Mouse (Mus musculus) heart, adult 9 months (tissue): ENCODE results near the gene Slc9a7.

ENCODE experiments used
- DNase-seq, 2 experiments: peaks; one replicate each; pipeline ENCODE4 v3.0.0; 2022; ENCODE audit warnings: low spot score in 2 of 2

Gene Slc9a7

GRCm38 (mm10) chrX:20160301-20160700 lies 131.3 kb downstream of the Slc9a7 start:
- peak in 1 of 2 experiments; percentile 17 for DNase-seq

GRCm38 (mm10) chrX:20157519-20157918 lies 134.1 kb downstream of the Slc9a7 start:
- DNase-seq: no peak

GRCm38 (mm10) chrX:20129466-20129865 lies 162.1 kb downstream of the Slc9a7 start:
- peak; percentile 30 to 42 for DNase-seq

GRCm38 (mm10) chrX:20128951-20129350 lies 162.7 kb downstream of the Slc9a7 start:
- DNase-seq: no peak

GRCm38 (mm10) chrX:20125481-20125880 lies 166.1 kb downstream of the Slc9a7 start:
- DNase-seq: no peak

GRCm38 (mm10) chrX:20117717-20118116 lies 173.9 kb downstream of the Slc9a7 start:
- DNase-seq: no peak

GRCm38 (mm10) chrX:20070196-20070595 lies 221.4 kb downstream of the Slc9a7 start:
- DNase-seq: peak; percentile 30 to 67

GRCm38 (mm10) chrX:20066636-20067035 lies 225.0 kb downstream of the Slc9a7 start:
- DNase-seq: peak; percentile 27 to 43

- DNase-seq: peak in 1 of 2 experiments; percentile 12
Observed at GRCm38 (mm10) chrX:20061764-20062480, 229.7 kb downstream of the Slc9a7 start.

- DNase-seq: no peak
Observed at GRCm38 (mm10) chrX:20060769-20061315, 230.8 kb downstream of the Slc9a7 start.

- peak in 1 of 2 experiments; percentile 10 for DNase-seq
Observed at GRCm38 (mm10) chrX:20060096-20060768, 231.4 kb downstream of the Slc9a7 start.

- peak; percentile 80 to 88 for DNase-seq
Observed at GRCm38 (mm10) chrX:20059381-20059971, 232.1 kb downstream of the Slc9a7 start, which contains the start of gene Chst7. Chst7 (plus strand) TSS chrX:20059560.
